Comparison of ENCODE assay signal across 9 mouse cellular contexts in the genomic region with DNA sequence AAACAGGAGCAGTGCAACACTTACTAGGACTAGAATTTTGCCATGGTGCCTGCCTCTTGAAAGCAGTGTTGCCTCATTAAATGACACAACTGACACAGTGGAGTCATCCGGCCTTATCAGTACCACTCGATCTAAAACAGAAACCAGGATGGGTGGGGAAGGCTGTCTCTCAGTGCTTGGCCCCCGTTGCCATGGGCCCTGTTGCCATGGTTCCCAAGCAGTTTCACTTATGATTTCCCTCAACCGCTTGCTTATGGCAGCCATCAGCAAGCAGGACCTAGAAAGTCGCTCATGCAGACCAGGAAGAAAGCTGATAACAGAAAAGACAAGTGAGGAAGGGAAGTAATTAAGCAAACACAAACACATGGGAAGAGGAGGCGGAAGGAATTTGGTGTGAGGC. TPM values are rescaled to one million over a fixed set of nuclear protein-coding genes. Genes with fewer than 3 reads are reported as not detected.
DNase-seq lines count a peak whose midpoint lies in the region; ATAC-seq lines count a peak whose summit lies in the region.
"Had no signal": no experiment of that assay in that cellular context is flagged by ENCODE, and none has a peak within 500 bp of the region (broad histone marks: within the 10 kb centered on the region; RNA-seq: fewer than 3 reads in every experiment).

No protein-coding gene starts in this region.

- H3K27me3 ChIP-seq in forebrain, embryonic 13.5 days = peaks cover 17% of the 10 kb centered on the region; the same call in 1 of the 2 replicates

- 55% methylated on average over 6 of the region's 6 CpGs for WGBS in forebrain, embryonic 13.5 days

- H3K27ac ChIP-seq in forebrain, embryonic 13.5 days = no peak overlapping the region

- H3K36me3 ChIP-seq in forebrain, embryonic 13.5 days (ENCODE audit: poor library complexity, severe bottlenecking) = no peaks in the 10 kb centered on the region

- 0 out of 2 replicates have a peak, but pooled peaks cover 4% of the 10 kb centered on the region for H3K4me1 ChIP-seq in forebrain, embryonic 13.5 days

- H3K9ac ChIP-seq in forebrain, embryonic 13.5 days = no peak overlapping the region

- no peak for ATAC-seq in forebrain, embryonic 13.5 days

- H3K4me2 ChIP-seq in forebrain, embryonic 13.5 days = no peak overlapping the region

- DNase-seq in frontal cortex, postnatal 10 days (ENCODE audit: low spot score in 2 of 2) = peak; percentile 17 to 21
- no peak for DNase-seq in frontal cortex, postnatal 25 days (ENCODE audit: low spot score in 2 of 2)
- peak; percentile 4 for DNase-seq in urinary bladder, postnatal 14 days (ENCODE audit: low spot score)
- no peak for DNase-seq in urinary bladder, postnatal 10 days (ENCODE audit: low spot score)
- DNase-seq in kidney, postnatal 36 days = peak; percentile 58 to 70
- peak; percentile 88 for DNase-seq in naive thymus-derived CD4-positive, alpha-beta T cell, adult 2 months (ENCODE audit: low read depth)
- no peak for DNase-seq in gastrocnemius, postnatal 4 days (ENCODE audit: low spot score in 2 of 2)

- H3K9me3 ChIP-seq in forebrain, embryonic 13.5 days (replicated peaks) = no peaks in the 10 kb centered on the region
- H3K9me3 ChIP-seq: megakaryocyte, embryonic 14.5 days had no signal

- H3K4me3 ChIP-seq in forebrain, embryonic 13.5 days = no peak overlapping the region
- H3K4me3 ChIP-seq: megakaryocyte, embryonic 14.5 days had no signal

RNA-seq across cellular contexts. Expression of gene Rtl5, which starts 39.3 kb away (rescaled TPM):
- polyA plus RNA-seq in forebrain, embryonic 13.5 days (2015; fragmentation: Nextera tagmentation; extraction: Ambion mirVana) = 9.4 and 10.3 TPM in 2 replicates
- total RNA-seq in gastrocnemius, postnatal 4 days (2021) = 1 to 10 TPM; 2.9 to 3.6 TPM

Comparison
In these comparisons a context has a peak if more than half of its experiments do, and no peak if none do; other contexts are left out.
1. DNase-seq: peak in frontal cortex, postnatal 10 days (2 of 2), urinary bladder, postnatal 14 days (single experiment), kidney, postnatal 36 days (2 of 2) and naive thymus-derived CD4-positive, alpha-beta T cell, adult 2 months (single experiment); none in frontal cortex, postnatal 25 days (0 of 2), urinary bladder, postnatal 10 days (single experiment) and gastrocnemius, postnatal 4 days (0 of 2).